Mouse (Mus musculus) CD4-positive, CD25-positive, alpha-beta regulatory T cell, adult 4 months (primary cell): ENCODE results near the gene Tekt5. TPM values are rescaled to one million over a fixed set of nuclear protein-coding genes. Genes with fewer than 3 reads are reported as not detected.

Source experiments
- ATAC-seq: one replicate; pipeline ENCODE4 v1.8.0; 2017
- polyA plus RNA-seq, 2 experiments: library from polyadenylated mRNA; unstranded; fragments of 100-300 nt; shearing (Covaris generic); gene quantifications; one replicate each; pipeline ENCODE4 v1.2.1; 2017

Tekt5 gene
- polyA plus RNA-seq, 2 experiments from 2014 or later: not detected

DNA sequence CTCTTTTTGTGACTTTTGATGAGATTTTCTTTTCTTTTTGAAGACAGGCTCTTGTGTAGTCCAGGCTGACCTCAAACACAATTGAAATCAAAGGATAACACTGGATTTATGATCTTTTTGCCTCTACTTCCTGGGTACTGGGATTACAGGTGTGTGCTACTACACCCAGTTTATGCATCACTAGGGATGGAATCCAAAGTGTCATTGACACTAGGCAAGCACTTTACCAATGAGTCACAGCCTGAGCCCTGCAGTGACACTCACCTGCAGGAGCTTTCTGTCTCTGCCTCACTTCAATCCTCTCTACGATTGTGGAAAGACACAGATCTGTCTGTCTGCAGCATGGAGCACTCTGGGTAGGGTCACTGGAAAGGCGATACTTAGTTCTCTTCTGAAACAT, 59.3 kb downstream of the Tekt5 start:
- no peak for ATAC-seq

DNA sequence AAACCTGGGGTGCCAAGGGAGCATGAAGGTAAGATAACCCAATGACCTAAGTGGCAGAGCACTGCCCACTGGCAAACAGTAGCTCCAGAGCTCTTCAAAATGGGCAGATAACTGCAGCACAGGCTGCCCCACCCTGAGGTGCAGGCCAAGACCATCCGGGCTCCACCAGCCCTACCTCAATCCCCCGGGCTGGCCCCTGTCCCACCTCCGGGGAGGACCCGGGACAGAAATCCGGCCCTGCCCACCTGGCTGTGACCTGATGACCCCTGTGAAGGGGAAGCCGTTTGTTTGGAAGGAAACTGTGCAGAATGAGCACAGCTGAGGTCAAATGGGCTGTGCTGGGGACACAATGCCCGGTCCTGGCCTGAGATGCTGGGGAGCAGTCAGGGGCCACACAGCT, 62.6 kb downstream of the Tekt5 start:
- ATAC-seq: no peak

- ATAC-seq: no peak
These were observed 64.4 kb downstream of the Tekt5 start for GRCm38 (mm10) chr16:10330586-10331495.

GRCm38 (mm10) chr16:10327563-10328333, 67.5 kb downstream of the Tekt5 start:
- no peak for ATAC-seq

DNA sequence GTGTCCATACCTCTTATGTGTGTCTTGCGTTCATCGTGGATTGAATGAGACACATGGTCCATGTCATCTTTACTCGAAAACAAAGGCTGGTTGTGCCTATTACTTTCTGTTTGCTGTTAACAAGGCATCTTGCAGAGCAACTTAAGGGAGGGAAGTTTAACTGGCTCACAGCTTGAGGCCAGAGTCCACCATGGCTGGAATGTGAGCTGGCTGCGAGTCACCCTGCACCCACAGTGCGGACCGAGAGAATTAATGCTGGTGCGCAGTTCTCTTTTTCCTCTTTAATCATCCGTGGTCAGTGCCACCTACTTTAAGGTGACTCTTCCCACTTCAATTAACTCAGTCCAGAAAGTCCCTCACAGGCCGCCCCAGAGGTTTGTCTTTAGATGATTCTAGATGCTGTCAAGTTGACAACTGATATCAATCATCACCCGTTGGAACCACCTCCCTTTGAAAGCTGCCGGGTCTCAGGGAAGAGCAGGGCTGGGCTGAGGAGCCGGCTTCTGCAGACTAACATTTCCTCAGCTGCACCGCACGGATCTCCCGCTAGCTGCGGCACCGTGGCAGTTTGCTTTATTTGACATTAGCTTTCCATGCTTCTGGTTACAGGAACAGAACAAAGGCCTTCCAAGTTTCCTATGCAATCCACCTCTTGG, 75.2 kb downstream of the Tekt5 start:
- ATAC-seq: no peak

DNA sequence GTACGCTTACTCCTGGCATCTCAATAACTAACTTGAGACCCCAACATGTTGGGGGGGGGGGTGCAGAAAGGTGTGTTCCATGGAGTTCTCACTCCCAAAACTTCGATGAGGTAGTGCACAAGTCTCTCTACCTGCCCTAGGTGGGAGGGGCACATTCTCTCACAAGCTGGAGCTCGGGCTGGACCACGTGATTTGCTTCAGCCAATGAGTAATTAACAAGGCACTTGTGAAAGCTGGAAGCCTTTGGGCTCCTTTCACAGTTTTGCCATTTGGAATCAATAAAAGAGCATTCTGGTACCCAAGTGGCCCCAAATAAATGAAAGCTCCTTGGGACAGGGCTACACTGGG, 78.1 kb downstream of the Tekt5 start:
- ATAC-seq: no peak

- ATAC-seq: no peak
These were observed 78.6 kb downstream of the Tekt5 start for GRCm38 (mm10) chr16:10316493-10317196.

DNA sequence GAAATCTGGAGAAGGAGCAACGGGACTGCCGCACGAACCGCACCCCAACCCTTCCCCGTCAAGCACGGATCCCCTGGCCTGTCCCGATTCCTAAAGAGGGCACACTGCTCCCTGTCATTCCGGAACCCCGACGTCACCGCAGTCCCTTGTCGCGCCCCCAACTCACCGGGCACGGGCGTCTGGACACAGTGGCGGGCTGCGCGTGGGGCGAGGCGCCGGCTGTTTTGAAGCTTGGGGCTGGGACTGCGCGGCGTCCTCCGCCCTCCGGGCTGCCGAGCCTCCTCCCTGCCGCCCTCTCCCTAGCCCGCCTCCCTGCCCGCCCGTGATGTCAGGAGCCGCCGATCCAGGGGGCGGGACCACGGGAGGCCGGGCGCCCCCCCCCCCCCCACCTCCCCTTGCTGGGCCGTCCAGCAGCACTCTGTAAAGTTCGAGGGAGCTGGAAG, 81.6 kb downstream of the Tekt5 start, which contains the start of gene Emp2:
Emp2 (minus strand) TSS at position 323 of the 443 bp plus-strand sequence.
- no peak for ATAC-seq

DNA sequence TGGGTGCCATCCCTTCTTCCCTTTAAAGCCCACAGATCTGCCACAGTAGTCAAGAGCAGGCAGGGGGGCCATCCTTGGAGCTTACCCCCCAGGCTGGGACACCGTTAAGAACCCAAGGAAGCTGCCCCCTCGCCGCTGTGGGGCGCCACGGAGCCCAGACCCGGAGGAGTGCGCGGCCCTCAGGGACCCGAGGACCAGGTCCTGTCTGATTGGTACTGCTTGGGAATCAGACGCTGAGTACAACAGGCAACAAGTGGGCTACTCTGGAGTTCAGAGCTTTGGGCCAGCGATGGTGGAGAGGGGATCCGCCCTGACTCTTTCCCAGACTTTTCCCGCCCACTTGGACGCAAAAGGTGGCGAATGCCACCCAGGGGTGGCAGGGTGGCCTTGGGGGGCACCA, 82.1 kb downstream of the Tekt5 start:
- no peak for ATAC-seq

DNA sequence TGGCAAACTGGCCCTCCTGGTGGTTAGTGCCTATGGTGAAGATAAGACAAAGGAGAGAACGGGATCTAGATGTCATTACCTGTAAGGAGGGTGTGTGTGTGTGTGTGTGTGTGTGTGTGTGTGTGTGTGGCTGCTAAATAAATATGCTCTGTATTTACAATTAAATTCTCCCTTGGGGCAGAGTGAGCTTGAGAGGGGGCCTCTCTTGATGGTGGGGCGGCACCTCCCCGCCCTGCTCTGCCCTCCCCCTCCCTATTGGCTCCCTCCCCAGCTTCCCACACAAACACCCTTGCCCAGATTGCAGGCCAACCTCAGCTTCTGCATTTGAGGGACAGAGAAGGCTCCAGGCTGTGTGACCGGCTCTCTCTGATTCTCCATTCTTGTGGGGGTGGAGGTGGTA, 83.3 kb downstream of the Tekt5 start:
- no peak for ATAC-seq

DNA sequence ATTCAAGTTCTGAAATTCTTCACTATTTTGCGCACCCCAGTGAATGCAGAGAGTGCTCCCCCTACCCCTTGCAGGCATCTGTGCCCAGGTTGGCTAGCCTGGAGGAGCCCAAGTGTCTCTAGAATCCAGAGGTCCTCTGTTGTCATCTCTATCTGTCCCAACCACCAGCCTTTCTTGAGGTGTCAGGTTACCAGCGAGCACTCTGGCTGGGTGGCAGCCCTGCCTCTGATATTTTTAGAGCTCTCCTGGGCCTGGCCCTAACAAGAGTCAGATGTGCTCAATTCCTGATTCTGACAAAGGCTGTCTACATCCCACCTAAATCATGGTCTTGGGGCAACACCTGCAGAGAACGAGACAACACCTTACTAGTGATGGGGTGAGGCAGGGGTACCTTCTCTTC, 84.2 kb downstream of the Tekt5 start:
- no peak for ATAC-seq

DNA sequence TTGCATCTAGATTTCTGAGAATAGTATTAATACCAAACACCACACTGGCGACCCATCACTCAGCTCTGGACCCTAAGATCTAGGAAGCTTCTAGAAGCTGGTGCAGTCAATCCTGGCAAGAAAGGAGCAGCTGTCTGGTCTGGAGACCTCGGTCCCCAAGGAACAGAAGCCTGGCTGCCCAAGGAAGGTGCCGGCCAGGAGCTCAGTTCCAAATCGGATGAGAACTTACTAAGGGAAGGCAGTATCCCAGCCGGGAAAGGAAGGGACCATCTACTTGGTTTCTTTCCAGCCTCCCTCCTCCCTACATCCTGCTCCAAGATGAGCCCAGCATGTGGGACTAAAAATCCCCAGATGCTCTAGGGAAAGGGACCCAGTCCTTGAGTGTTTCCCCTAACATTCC, 84.8 kb downstream of the Tekt5 start:
- no peak for ATAC-seq

Other genes with a start within 250 kb of the Tekt5 start
- gene Rpl39l, start 225.3 kb downstream of the Tekt5 start, polyA plus RNA-seq: 1 to 10 TPM; 1.5 to 2.1 TPM
- gene Atf7ip2, start 202.8 kb downstream of the Tekt5 start, polyA plus RNA-seq: not detected
- not detected for gene Emp2, start 81.5 kb downstream of the Tekt5 start, polyA plus RNA-seq
- 10 to 100 TPM; 42.5 to 52.4 TPM for gene Nubp1, start 16.5 kb upstream of the Tekt5 start, polyA plus RNA-seq
- gene Tvp23a, start 51.9 kb upstream of the Tekt5 start, polyA plus RNA-seq: 1 to 10 TPM; 1.4 to 1.7 TPM
- 1 to 10 TPM in 1 of 2 experiments, under 1 TPM in 1; 0.81 to 7.1 TPM for gene Ciita, start 84.6 kb upstream of the Tekt5 start, polyA plus RNA-seq
- 1 to 10 TPM in 1 of 2 experiments, under 1 TPM in 1; 0.95 to 4.4 TPM for gene Dexi, start 147.6 kb upstream of the Tekt5 start, polyA plus RNA-seq
- 1 to 10 TPM; 8.4 to 8.7 TPM for gene Clec16a, start 149.8 kb upstream of the Tekt5 start, polyA plus RNA-seq